Mouse (Mus musculus) MEL (cell line): ENCODE measurements around the gene Gm48551.

ENCODE experiments used
- CTCF ChIP-seq, 3 experiments: IDR thresholded peaks in 2 of 3; conservative IDR thresholded peaks in 1 of 3; 2 replicates each; pipeline ENCODE4 v1.5.1; 2011 to 2012; ENCODE audit warnings: low read length in 3 of 3, low read depth in 2 of 3, mild to moderate bottlenecking in 2 of 3, improper control_type of control experiment in 1 of 3, inconsistent platforms in 1 of 3, mixed read lengths in 1 of 3, moderate library complexity in 1 of 3; ENCODE audit not compliant: control insufficient read depth in 1 of 3, insufficient read depth in 1 of 3, poor library complexity in 1 of 3, severe bottlenecking in 1 of 3
- ELF1 ChIP-seq: IDR thresholded peaks from 2 replicates; pipeline ENCODE4 v1.6.1; 2014; ENCODE audit warnings: low read depth, mild to moderate bottlenecking, inconsistent platforms, low read length, improper control_type of control experiment, moderate library complexity
- POLR2AphosphoS2 ChIP-seq: IDR thresholded peaks from 2 replicates; pipeline ENCODE4 v1.6.1; 2011; ENCODE audit warnings: low read length, improper control_type of control experiment
- ZC3H11A ChIP-seq: IDR thresholded peaks from 2 replicates; pipeline ENCODE4 v1.6.1; 2012; ENCODE audit warnings: low read depth, mild to moderate bottlenecking, inconsistent platforms, low read length, improper control_type of control experiment

DNA sequence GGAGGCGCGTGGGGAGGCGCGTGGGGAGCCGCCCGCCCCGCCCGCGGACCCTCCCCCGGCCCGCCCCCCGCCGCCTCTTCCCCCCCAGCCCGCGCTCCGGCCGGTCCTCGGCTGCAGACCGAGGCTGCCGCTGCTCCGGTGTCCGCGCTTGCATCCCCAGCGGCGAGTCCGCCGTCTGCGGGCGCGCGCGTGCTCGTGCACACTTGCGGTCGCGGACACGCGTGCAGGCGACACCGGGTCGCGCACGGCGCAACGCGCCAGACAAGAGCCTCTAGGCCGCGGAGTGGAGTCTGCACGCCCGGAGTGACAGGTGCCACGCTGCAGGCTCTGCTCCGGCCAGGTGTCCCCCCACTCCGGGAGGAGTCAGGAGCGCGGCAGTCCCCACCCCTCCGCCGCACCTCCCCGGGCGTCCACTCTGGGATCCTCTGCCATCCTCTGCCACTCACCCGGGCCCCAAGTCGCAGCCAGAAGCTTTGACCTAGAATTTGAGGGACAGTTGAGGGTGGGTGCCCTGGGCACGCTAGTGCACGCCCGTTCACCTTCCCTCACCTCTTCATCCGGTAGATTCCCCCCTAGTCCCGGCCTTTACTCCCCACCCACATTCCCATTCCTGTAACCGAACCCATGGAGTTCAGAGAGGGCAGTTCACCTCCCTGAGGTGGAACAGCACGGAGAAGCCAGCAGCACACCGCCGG, 46.7 kb downstream of the Gm48551 start:
- TF ChIP-seq CTCF (IDR thresholded peaks at IDR 0.05 in 2 of 3, conservative IDR thresholded peaks at IDR 0.05 in 1 of 3; ENCODE audit: control insufficient read depth in 1 of 3, insufficient read depth in 1 of 3, low read depth in 2 of 3, low read length in 3 of 3, poor library complexity in 1 of 3, severe bottlenecking in 1 of 3), result no peak
- TF ChIP-seq ELF1, result no peak
- TF ChIP-seq ZC3H11A, result no peak
- TF ChIP-seq POLR2AphosphoS2, result no peak
